Mouse (Mus musculus): ENCODE results near the gene Mapk6.

GRCm38 (mm10) chr9:75393251-75393650 is 16.6 kb downstream of the Mapk6 start:
- TF ChIP-seq GATA1 (IDR thresholded peaks at IDR 0.05; ENCODE audit: borderline replicate concordance, low read length) (no peak), FLI1 (IDR thresholded peaks at IDR 0.05; ENCODE audit: low read length) (no peak)

Data from megakaryocyte, embryonic 14.5 days (primary cell).